Mouse (Mus musculus) thymus, adult 2 months (tissue): ENCODE data around the gene Ppm1n. TPM values are rescaled to one million over a fixed set of nuclear protein-coding genes. Genes with fewer than 3 reads are reported as not detected.
"Not testable (repeated sequence)": the region's sequence is repeated elsewhere in the genome, so short reads cannot be mapped to it uniquely, and the experiment has no call there.

ENCODE experiments used
- DNase-seq: peaks from one replicate; pipeline ENCODE4 v3.0.0; 2021
- H3K27ac ChIP-seq: fragments of 200-500 bp; 2 replicates; pipeline ENCODE4 v1.5.1; 2012; ENCODE audit warnings: low read length, control low read depth; ENCODE audit not compliant: control insufficient read depth, insufficient read depth
- H3K27me3 ChIP-seq: fragments of 200-500 bp; 2 replicates; pipeline ENCODE4 v1.6.1; 2012; ENCODE audit warnings: mild to moderate bottlenecking, low read length, moderate library complexity, mixed read lengths; ENCODE audit not compliant: control insufficient read depth, insufficient read depth
- H3K36me3 ChIP-seq: fragments of 200-500 bp; 2 replicates; pipeline ENCODE4 v1.6.1; 2012; ENCODE audit warnings: mild to moderate bottlenecking, low read length, moderate library complexity; ENCODE audit not compliant: control insufficient read depth, insufficient read depth
- H3K4me1 ChIP-seq: fragments of 200-500 bp; replicated peaks from 2 replicates; pipeline ENCODE4 v1.6.1; 2012; ENCODE audit warnings: low read length; ENCODE audit not compliant: control insufficient read depth, insufficient read depth
- H3K4me3 ChIP-seq: fragments of 200-500 bp; 2 replicates; pipeline ENCODE4 v1.5.1; 2012; ENCODE audit warnings: mild to moderate bottlenecking, low read length, control low read depth, moderate library complexity; ENCODE audit not compliant: control insufficient read depth, insufficient read depth
- CTCF ChIP-seq: fragments of 200-500 bp; IDR thresholded peaks from 2 replicates; pipeline ENCODE4 v1.5.1; 2012; ENCODE audit warnings: mild to moderate bottlenecking, control low read depth, low read length, moderate library complexity, borderline replicate concordance; ENCODE audit not compliant: control insufficient read depth, poor library complexity, insufficient read depth; ENCODE audit errors: extremely low read depth
- POLR2A ChIP-seq: fragments of 200-500 bp; IDR thresholded peaks from 2 replicates; pipeline ENCODE4 v1.6.1; 2012; ENCODE audit warnings: mild to moderate bottlenecking, low read length, control low read depth, moderate library complexity; ENCODE audit not compliant: control insufficient read depth, poor library complexity, insufficient read depth; ENCODE audit errors: extremely low read depth
- WGBS: fragments of 180-500 bp; shearing (Covaris S2); methylation state at CpG from one replicate; pipeline ENCODE4 v1.1.7; 2018; 5-methylcytosine and 5-hydroxymethylcytosine counted together
- polyA plus RNA-seq: library from polyadenylated mRNA; depleted of rRNA; stranded (reverse); fragments of >200 nt; gene quantifications from 2 replicates; pipeline ENCODE4 v1.2.3, GENCODE M21; 2012

Ppm1n gene
- polyA plus RNA-seq, 1 experiment, result 0.63 TPM

DNA sequence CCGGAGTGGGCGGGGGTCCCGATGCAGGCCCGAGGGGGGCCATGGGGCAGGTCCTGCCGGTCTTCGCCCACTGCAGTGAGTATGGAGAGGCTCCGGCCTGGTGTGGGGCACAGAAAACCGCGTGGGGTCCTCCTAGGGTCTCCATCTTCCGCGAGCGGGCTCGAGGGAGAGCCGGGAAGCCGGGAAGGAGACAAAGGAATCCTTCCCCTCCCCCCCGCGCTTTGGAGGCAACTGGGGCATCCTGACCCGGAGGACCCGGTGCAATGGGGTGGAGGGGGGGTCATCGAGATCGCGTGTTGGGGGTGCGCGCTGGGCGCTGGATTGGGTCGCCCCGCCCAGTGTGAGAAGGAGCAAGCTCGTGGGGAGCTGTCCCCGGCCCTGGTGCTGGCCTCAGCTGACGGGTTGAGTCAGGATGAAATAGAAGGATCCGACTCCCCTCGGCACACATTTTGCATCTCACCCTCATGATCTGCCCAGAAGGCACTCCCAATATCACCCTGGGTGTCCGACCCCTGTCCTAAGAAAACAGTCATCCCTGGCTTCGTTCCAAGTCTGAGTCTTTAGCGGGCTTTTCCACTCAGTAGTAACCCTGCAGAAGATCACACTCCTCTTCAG lies 3.0 kb upstream of the Ppm1n start:
- H3K27ac ChIP-seq, result no peak overlapping the region
- peaks cover 10% of the 10 kb centered on the region for H3K4me1 ChIP-seq
- WGBS, result 4% methylated on average over 35 of the region's 35 CpGs
- H3K4me3 ChIP-seq, result peak overlapping the region; percentile 6
- H3K27me3 ChIP-seq, result peaks cover 18% of the 10 kb centered on the region
- H3K36me3 ChIP-seq, result no peaks in the 10 kb centered on the region
- TF ChIP-seq POLR2A (no peak), CTCF (no peak)
- DNase-seq, result peak; percentile 45

DNA sequence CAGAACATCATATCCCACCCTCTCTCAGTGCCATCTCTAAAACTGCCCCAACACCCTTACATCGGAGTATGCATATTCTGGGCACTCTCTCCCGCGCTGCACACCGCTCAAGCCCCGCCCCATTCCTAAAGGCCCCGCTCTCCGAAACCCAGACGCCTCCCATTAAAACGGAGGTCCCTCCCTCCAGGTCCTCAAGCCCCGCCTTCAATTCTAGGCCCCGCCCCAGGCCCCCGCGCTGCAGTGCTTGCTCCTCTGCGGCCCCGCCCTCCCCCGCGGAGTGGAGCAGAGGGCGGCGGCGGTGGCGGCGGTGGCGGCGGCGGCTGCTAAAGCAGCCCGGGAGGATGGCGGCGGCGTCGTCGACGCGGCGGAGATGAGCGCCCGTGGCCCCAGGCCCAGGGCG lies 2.5 kb upstream of the Ppm1n start, which contains the start of gene Rtn2:
Gene Rtn2, plus strand, starts transcription at position 240 of the 400 bp plus-strand sequence.
- TF ChIP-seq CTCF (no peak), POLR2A (no peak)
- H3K4me3 ChIP-seq, result peak within 1 kb of the TSS; percentile 6
- peak; percentile 59 for DNase-seq
- H3K27me3 ChIP-seq, result peaks cover 18% of the 10 kb centered on the region
- 1% methylated on average over 37 of the region's 37 CpGs for WGBS
- no peak within 1 kb of the TSS for H3K27ac ChIP-seq
- H3K4me1 ChIP-seq, result peaks cover 10% of the 10 kb centered on the region
- no peaks in the 10 kb centered on the region for H3K36me3 ChIP-seq

DNA sequence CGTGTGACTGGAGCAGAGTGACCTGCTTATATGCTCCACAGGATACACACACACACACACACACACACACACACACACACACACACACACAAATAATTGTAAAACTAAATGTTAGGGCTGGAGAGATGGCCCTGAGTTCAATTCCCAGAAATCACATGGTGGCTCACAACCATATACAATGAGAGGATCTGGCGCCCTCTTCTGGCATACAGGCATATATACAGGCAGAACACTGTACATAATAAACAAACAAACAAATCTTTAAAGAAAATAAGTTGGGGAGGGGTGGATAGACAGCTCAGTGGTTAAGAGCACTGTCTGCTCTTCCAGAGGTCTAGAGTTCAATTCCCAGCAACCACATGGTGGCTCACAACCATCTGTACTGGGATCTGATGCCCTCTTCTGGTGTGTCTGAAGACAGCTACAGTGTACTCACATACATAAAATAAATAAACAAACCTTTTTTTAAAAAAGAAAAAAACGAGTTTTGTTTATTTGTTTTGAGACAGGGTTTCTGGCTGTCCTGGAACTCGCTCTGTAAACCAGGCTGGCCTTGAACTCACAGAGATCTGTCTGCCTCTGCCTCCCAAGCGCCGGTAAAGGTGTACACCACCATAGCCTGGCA lies 1.9 kb upstream of the Ppm1n start:
- not testable (repeated sequence) for H3K4me3 ChIP-seq, DNase-seq, H3K36me3 ChIP-seq, H3K27ac ChIP-seq
- H3K27me3 ChIP-seq, result peaks cover 18% of the 10 kb centered on the region
- WGBS, result 43% methylated on average over 6 of the region's 6 CpGs
- H3K4me1 ChIP-seq, result peaks cover 10% of the 10 kb centered on the region

DNA sequence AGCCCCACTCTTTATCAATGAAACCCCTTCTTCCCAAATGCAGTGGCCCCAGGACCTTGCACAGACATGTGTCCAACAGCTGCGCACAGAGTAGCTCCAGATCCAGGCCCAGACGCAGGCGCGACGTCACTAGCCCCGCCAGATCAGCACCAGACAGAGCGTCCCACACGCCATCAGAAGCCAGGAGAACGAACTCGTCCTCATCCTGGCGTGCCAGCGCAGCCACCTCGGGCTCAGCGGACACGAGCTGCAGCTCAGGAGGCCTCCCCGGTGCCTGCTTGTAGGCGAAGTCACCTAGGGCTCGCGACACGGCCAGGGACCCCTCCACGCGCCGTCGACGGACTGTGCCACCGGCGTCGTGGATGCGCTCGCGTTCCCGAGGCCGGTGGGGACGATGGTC lies 812 bp downstream of the Ppm1n start:
- Histone ChIP-seq H3K27ac (no peak overlapping the region), H3K36me3 (no peaks in the 10 kb centered on the region), H3K4me3 (no peak overlapping the region), H3K4me1 (peaks cover 10% of the 10 kb centered on the region), H3K27me3 (peaks cover 16% of the 10 kb centered on the region)
- TF ChIP-seq POLR2A, result no peak
- TF ChIP-seq CTCF, result no peak
- 9% methylated on average over 34 of the region's 34 CpGs for WGBS
- DNase-seq, result no peak

DNA sequence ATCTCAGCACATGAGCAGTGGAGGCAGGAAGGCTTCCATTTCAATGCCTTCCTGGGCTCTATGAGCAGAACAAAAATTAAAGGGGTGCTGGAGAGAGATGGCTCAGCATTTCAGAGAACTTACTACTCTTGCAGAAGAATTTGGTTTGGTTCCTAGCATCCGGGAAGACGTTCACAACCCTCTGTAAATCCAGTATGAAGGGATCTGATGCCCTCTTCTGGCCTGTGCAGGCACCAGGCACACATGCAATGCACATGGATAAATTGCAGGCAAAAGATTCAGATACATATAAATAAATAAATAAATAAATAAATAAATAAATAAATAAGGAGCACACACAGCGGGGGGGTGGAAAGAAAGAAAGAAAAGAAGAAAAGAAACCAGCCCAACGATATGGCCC lies 3.6 kb downstream of the Ppm1n start:
- TF ChIP-seq CTCF (no peak), POLR2A (no peak)
- Histone ChIP-seq H3K27me3 (peaks cover 5% of the 10 kb centered on the region; the same call in 1 of the 2 replicates), H3K4me3 (no peak overlapping the region), H3K4me1 (peaks cover 6% of the 10 kb centered on the region), H3K27ac (no peak overlapping the region), H3K36me3 (no peaks in the 10 kb centered on the region)
- no peak for DNase-seq
- WGBS, result 64% methylated on average over 4 of the region's 4 CpGs

DNA sequence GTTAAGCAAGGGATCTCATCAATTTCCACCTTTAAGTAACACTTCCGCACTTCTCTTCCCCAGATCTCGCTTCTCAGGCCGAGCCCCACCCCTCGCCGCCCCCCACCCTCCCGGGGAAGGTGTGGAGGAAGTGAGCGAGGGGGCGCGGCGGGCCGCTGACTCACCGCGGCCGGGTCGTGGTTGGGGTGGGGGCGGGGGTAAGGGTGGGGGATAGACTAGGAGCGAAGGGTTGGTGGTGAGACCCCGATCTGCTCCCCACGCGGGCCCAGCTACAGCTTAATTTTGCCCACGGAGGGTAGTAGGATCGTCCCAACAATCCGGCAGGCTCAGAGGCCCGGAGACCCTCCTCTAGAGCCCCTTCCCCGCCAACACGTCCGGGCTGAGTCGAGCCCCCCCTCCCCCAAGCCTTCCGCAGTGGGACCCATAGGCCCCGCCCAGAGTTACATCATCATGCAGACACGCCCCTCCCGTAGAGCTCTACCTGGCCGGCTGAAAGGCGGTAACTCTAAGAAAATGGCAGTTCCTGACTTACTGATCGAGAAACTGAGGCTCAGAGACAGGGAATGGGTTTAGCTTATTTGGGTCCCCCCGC lies 7.6 kb downstream of the Ppm1n start:
- H3K27me3 ChIP-seq, result no peaks in the 10 kb centered on the region
- H3K4me3 ChIP-seq, result peak overlapping the region; percentile 90
- no peaks in the 10 kb centered on the region for H3K36me3 ChIP-seq
- TF ChIP-seq POLR2A (peak; percentile 31; the same call in 1 of the 2 replicates), CTCF (no peak)
- H3K4me1 ChIP-seq, result peaks cover 30% of the 10 kb centered on the region
- peak; percentile 90 for DNase-seq
- peak overlapping the region; percentile 83 for H3K27ac ChIP-seq
- WGBS, result 2% methylated on average over 36 of the region's 36 CpGs
